Mouse (Mus musculus) liver, embryonic 14.5 days (tissue): ENCODE measurements around the gene Armc7.
"Not testable (repeated sequence)": the region's sequence is repeated elsewhere in the genome, so short reads cannot be mapped to it uniquely, and the experiment has no call there.

Source experiments
- CTCF ChIP-seq: IDR thresholded peaks from 2 replicates; pipeline ENCODE4 v1.5.1; 2016; ENCODE audit warnings: antibody characterized with exemption, low read depth, control low read depth
- EP300 ChIP-seq: IDR thresholded peaks from 2 replicates; pipeline ENCODE4 v1.6.1; 2016; ENCODE audit warnings: antibody characterized with exemption, low read depth

DNA sequence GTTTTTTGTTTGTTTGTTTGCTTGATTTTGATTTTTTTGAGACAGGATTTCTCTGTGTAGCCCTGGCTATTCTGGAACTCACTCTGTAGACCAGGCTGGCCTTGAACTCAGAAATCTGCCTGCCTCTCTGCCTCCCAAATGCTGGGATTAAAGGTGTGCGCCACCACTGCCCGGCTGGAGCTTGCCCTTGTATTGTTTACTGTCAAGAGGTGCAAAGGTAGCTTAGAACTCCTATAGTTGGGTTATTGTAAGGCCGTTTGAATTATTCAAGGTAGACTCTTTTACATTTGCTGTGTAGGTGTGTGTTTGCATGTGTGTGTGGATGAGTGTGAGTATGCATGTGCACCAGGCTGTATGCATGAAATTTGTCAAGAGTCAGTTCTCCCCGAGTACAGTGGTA is 1.2 kb downstream of the Armc7 start:
- TF ChIP-seq CTCF, EP300: not testable (repeated sequence)
